Mouse (Mus musculus) lung, embryonic 16.5 days (tissue): ENCODE measurements at regions not wholly inside any gene's neighbourhood (a gene's known extent, or its start where the extent isn't known, plus 50 kb on each side); places are given as distances from the start of the nearest gene placed in this dataset.

Experiments
- ATAC-seq: fragments of 200-750 bp; cut with Nextera tagmentation; 2 replicates; pipeline ENCODE4 v1.8.0; 2017; ENCODE audit warnings: low read depth, mild to moderate bottlenecking, moderate library complexity
- H3K27ac ChIP-seq: fragments of 300-500 bp; sonication (generic); 2 replicates; pipeline ENCODE4 v1.5.1; 2014; ENCODE audit warnings: mild to moderate bottlenecking, control low read depth, low read length
- H3K27me3 ChIP-seq: fragments of 300-500 bp; sonication (generic); 2 replicates; pipeline ENCODE4 v1.6.1; 2014; ENCODE audit warnings: low read depth, low read length, mixed read lengths; ENCODE audit not compliant: control insufficient read depth, insufficient read depth
- H3K36me3 ChIP-seq: fragments of 300-500 bp; sonication (generic); 2 replicates; pipeline ENCODE4 v1.6.1; 2014; ENCODE audit warnings: low read length; ENCODE audit not compliant: control insufficient read depth, insufficient read depth
- H3K4me1 ChIP-seq: fragments of 300-500 bp; sonication (generic); replicated peaks from 2 replicates; pipeline ENCODE4 v1.6.1; 2014; ENCODE audit warnings: low read length, mixed read lengths; ENCODE audit not compliant: control insufficient read depth, insufficient read depth
- H3K4me2 ChIP-seq: fragments of 300-500 bp; sonication (generic); 2 replicates; pipeline ENCODE4 v1.6.1; 2014; ENCODE audit warnings: low read depth, low read length, control low read depth
- H3K4me3 ChIP-seq: fragments of 300-500 bp; sonication (generic); 2 replicates; pipeline ENCODE4 v1.5.1; 2014; ENCODE audit warnings: mild to moderate bottlenecking, low read length, control low read depth
- H3K9ac ChIP-seq: fragments of 300-500 bp; sonication (generic); 2 replicates; pipeline ENCODE4 v1.6.1; 2014; ENCODE audit warnings: low read length, control low read depth
- H3K9me3 ChIP-seq: fragments of 300-500 bp; sonication (generic); 2 replicates; pipeline ENCODE4 v1.6.1; 2016; ENCODE audit warnings: low read length; ENCODE audit not compliant: control insufficient read depth
- WGBS: fragments of 180-500 bp; shearing (Covaris S2); extraction: QIAGEN DNeasy Blood & Tissue Kit; methylation state at CpG from one replicate; pipeline ENCODE4 v1.1.7; 2014; 5-methylcytosine and 5-hydroxymethylcytosine counted together

- Histone ChIP-seq H3K9ac (no peak overlapping the region), H3K27me3 (no peaks in the 10 kb centered on the region), H3K27ac (no peak overlapping the region), H3K4me2 (no peak overlapping the region), H3K36me3 (no peaks in the 10 kb centered on the region), H3K4me3 (no peak overlapping the region), H3K9me3 (no peaks in the 10 kb centered on the region), H3K4me1 (no peaks in the 10 kb centered on the region)
- WGBS: 60% methylated on average over 2 of the region's 2 CpGs
- no peak for ATAC-seq
Observed at GRCm38 (mm10) chr3:132353204-132353603, 268.1 kb downstream of the Dkk2 start.

GRCm38 (mm10) chr3:132359596-132359995 lies 270.0 kb upstream of the Gimd1 start:
- no peaks in the 10 kb centered on the region for H3K27me3 ChIP-seq
- no peak overlapping the region for H3K4me2 ChIP-seq
- WGBS: 56% methylated on average over 3 of the region's 3 CpGs
- ATAC-seq: no peak
- no peaks in the 10 kb centered on the region for H3K9me3 ChIP-seq
- no peaks in the 10 kb centered on the region for H3K36me3 ChIP-seq
- H3K9ac ChIP-seq: no peak overlapping the region
- no peak overlapping the region for H3K27ac ChIP-seq
- H3K4me1 ChIP-seq: no peaks in the 10 kb centered on the region
- no peak overlapping the region for H3K4me3 ChIP-seq

GRCm38 (mm10) chr3:132375579-132375978 lies 254.0 kb upstream of the Gimd1 start:
- Histone ChIP-seq H3K9me3 (no peaks in the 10 kb centered on the region), H3K9ac (no peak overlapping the region), H3K27ac (no peak overlapping the region), H3K4me2 (no peak overlapping the region), H3K4me3 (no peak overlapping the region), H3K4me1 (no peaks in the 10 kb centered on the region), H3K36me3 (no peaks in the 10 kb centered on the region), H3K27me3 (no peaks in the 10 kb centered on the region)
- WGBS: 66% methylated on average over 4 of the region's 4 CpGs
- no peak for ATAC-seq

GRCm38 (mm10) chr3:132417742-132418141 lies 211.9 kb upstream of the Gimd1 start:
- WGBS: 29% methylated on average over 2 of the region's 2 CpGs
- H3K9me3 ChIP-seq: no peaks in the 10 kb centered on the region
- no peaks in the 10 kb centered on the region for H3K4me1 ChIP-seq
- no peak overlapping the region for H3K4me2 ChIP-seq
- no peaks in the 10 kb centered on the region for H3K27me3 ChIP-seq
- no peak for ATAC-seq
- no peaks in the 10 kb centered on the region for H3K36me3 ChIP-seq
- no peak overlapping the region for H3K27ac ChIP-seq
- no peak overlapping the region for H3K4me3 ChIP-seq
- no peak overlapping the region for H3K9ac ChIP-seq

GRCm38 (mm10) chr3:132425819-132426671 lies 203.6 kb upstream of the Gimd1 start:
- Histone ChIP-seq H3K9me3 (no peaks in the 10 kb centered on the region), H3K27me3 (no peaks in the 10 kb centered on the region), H3K4me3 (no peak overlapping the region), H3K9ac (no peak overlapping the region), H3K4me2 (no peak overlapping the region), H3K27ac (no peak overlapping the region), H3K4me1 (0 out of 2 replicates have a peak, but pooled peaks cover 2% of the 10 kb centered on the region), H3K36me3 (no peaks in the 10 kb centered on the region)
- peak; percentile 23; the same call in 1 of the 2 replicates for ATAC-seq
- 42% methylated on average over 11 of the region's 11 CpGs for WGBS

- ATAC-seq: no peak
- no peak overlapping the region for H3K27ac ChIP-seq
- H3K9me3 ChIP-seq: no peaks in the 10 kb centered on the region
- WGBS: 48% methylated on average over 9 of the region's 9 CpGs
- no peak overlapping the region for H3K4me3 ChIP-seq
- H3K4me1 ChIP-seq: 0 out of 2 replicates have a peak, but pooled peaks cover 2% of the 10 kb centered on the region
- H3K9ac ChIP-seq: no peak overlapping the region
- H3K4me2 ChIP-seq: no peak overlapping the region
- H3K36me3 ChIP-seq: no peaks in the 10 kb centered on the region
- no peaks in the 10 kb centered on the region for H3K27me3 ChIP-seq
Observed at GRCm38 (mm10) chr3:132427244-132427643, 202.4 kb upstream of the Gimd1 start.

- H3K27me3 ChIP-seq: no peaks in the 10 kb centered on the region
- 0 out of 2 replicates have a peak, but pooled peaks cover 2% of the 10 kb centered on the region for H3K4me1 ChIP-seq
- H3K4me2 ChIP-seq: peak overlapping the region; percentile 36
- ATAC-seq: peak; percentile 62; the same call in 1 of the 2 replicates
- no peaks in the 10 kb centered on the region for H3K9me3 ChIP-seq
- WGBS: 35% methylated on average over 17 of the region's 17 CpGs
- H3K27ac ChIP-seq: no peak overlapping the region
- 0 out of 2 replicates have a peak overlapping the region, but pooled peaks have one; percentile 1 for H3K4me3 ChIP-seq
- H3K36me3 ChIP-seq: no peaks in the 10 kb centered on the region
- H3K9ac ChIP-seq: peak overlapping the region; percentile 23; the same call in 1 of the 2 replicates
Observed at GRCm38 (mm10) chr3:132428148-132428547, 201.5 kb upstream of the Gimd1 start.

- H3K4me1 ChIP-seq: no peaks in the 10 kb centered on the region
- H3K9ac ChIP-seq: no peak overlapping the region
- no peak overlapping the region for H3K4me2 ChIP-seq
- no peak overlapping the region for H3K27ac ChIP-seq
- H3K36me3 ChIP-seq: no peaks in the 10 kb centered on the region
- no peaks in the 10 kb centered on the region for H3K9me3 ChIP-seq
- no peaks in the 10 kb centered on the region for H3K27me3 ChIP-seq
- ATAC-seq: no peak
- no peak overlapping the region for H3K4me3 ChIP-seq
Observed at GRCm38 (mm10) chr3:132431805-132432204, 197.8 kb upstream of the Gimd1 start.

GRCm38 (mm10) chr3:132441226-132441625 lies 188.4 kb upstream of the Gimd1 start:
- no peak overlapping the region for H3K9ac ChIP-seq
- 76% methylated on average over 6 of the region's 6 CpGs for WGBS
- H3K27me3 ChIP-seq: no peaks in the 10 kb centered on the region
- 0 out of 2 replicates have a peak, but pooled peaks have one; percentile 38 for ATAC-seq
- H3K4me3 ChIP-seq: no peak overlapping the region
- no peaks in the 10 kb centered on the region for H3K36me3 ChIP-seq
- H3K4me1 ChIP-seq: no peaks in the 10 kb centered on the region
- H3K27ac ChIP-seq: no peak overlapping the region
- no peaks in the 10 kb centered on the region for H3K9me3 ChIP-seq
- no peak overlapping the region for H3K4me2 ChIP-seq
